In genomic region chr4:84191303-84191702, GRCm38 (mm10) we compare ENCODE assay signal across 27 mouse cellular contexts.
A peak's percentile ranks its signal among the peaks of the same experiment; 100 is the strongest.
DNase-seq lines count a peak whose midpoint lies in the region; ATAC-seq and TF ChIP-seq lines count a peak whose summit lies in the region.
"Had no signal": no experiment of that assay in that cellular context is flagged by ENCODE, and none has a peak within 500 bp of the region (broad histone marks: within the 10 kb centered on the region; RNA-seq: fewer than 3 reads in every experiment).

No protein-coding gene starts in this region.

- H3K27me3 ChIP-seq in liver, postnatal 0 days (ENCODE audit: insufficient read depth, low read length) = no peaks in the 10 kb centered on the region
- H3K27me3 ChIP-seq in liver, embryonic 12.5 days (replicated peaks) = no peaks in the 10 kb centered on the region
- no peaks in the 10 kb centered on the region for H3K27me3 ChIP-seq in MEL (ENCODE audit: control insufficient read depth in 1 of 2, insufficient read depth in 2 of 2, low read length in 2 of 2)
- H3K27me3 ChIP-seq: embryonic facial prominence, embryonic 13.5 days; forebrain, embryonic 15.5 days; heart, embryonic 13.5 days; Patski had no signal

- H3K9ac ChIP-seq in liver, postnatal 0 days (replicated peaks) = no peak overlapping the region
- no peak overlapping the region for H3K9ac ChIP-seq in liver, embryonic 12.5 days
- H3K9ac ChIP-seq in MEL (ENCODE audit: control insufficient read depth, low read depth, low read length, poor library complexity, severe bottlenecking) = no peak overlapping the region
- H3K9ac ChIP-seq: embryonic facial prominence, embryonic 13.5 days; forebrain, embryonic 12.5 days; forebrain, embryonic 15.5 days; heart, embryonic 13.5 days; hindbrain, embryonic 14.5 days had no signal

- no peak for TF ChIP-seq RAD21 in MEL (IDR thresholded peaks at IDR 0.05; ENCODE audit: low read depth, low read length)

- no peak overlapping the region for H3K4me2 ChIP-seq in liver, postnatal 0 days (ENCODE audit: low read depth, low read length)
- no peak overlapping the region for H3K4me2 ChIP-seq in liver, embryonic 12.5 days
- H3K4me2 ChIP-seq: embryonic facial prominence, embryonic 13.5 days; forebrain, embryonic 12.5 days; forebrain, embryonic 15.5 days; heart, embryonic 13.5 days; hindbrain, embryonic 14.5 days had no signal

- no peaks in the 10 kb centered on the region for H3K9me3 ChIP-seq in liver, postnatal 0 days (ENCODE audit: low read length)
- H3K9me3 ChIP-seq in liver, embryonic 12.5 days (replicated peaks) = no peaks in the 10 kb centered on the region
- H3K9me3 ChIP-seq in MEL (replicated peaks; ENCODE audit: insufficient read depth, low read length) = no peaks in the 10 kb centered on the region
- H3K9me3 ChIP-seq: embryonic facial prominence, embryonic 10.5 days; embryonic facial prominence, embryonic 13.5 days; forebrain, embryonic 12.5 days; forebrain, embryonic 15.5 days; heart, embryonic 10.5 days; heart, embryonic 13.5 days had no signal

- TF ChIP-seq CTCF in liver, postnatal 0 days (IDR thresholded peaks at IDR 0.05; ENCODE audit: low read depth) = no peak
- no peak for TF ChIP-seq CTCF in MEL (IDR thresholded peaks at IDR 0.05 in 2 of 3, conservative IDR thresholded peaks at IDR 0.05 in 1 of 3; ENCODE audit: control insufficient read depth in 1 of 3, insufficient read depth in 1 of 3, low read depth in 2 of 3, low read length in 3 of 3, poor library complexity in 1 of 3, severe bottlenecking in 1 of 3)

- DNase-seq in liver, postnatal 0 days = no peak
- DNase-seq in MEL (ENCODE audit: low read depth, low spot score) = peak; percentile 1
- DNase-seq in ovary, postnatal 36 days (ENCODE audit: low spot score) = no peak
- DNase-seq in kidney, adult 9 months = no peak
- DNase-seq: adrenal gland, postnatal 10 days; adrenal gland, postnatal 36 days; cerebellum, adult 2 months; cerebellum, adult 9-11 months; cerebellum, postnatal 25 days; embryo, embryonic 11 days; gastrocnemius, postnatal 10 days; gastrocnemius, postnatal 36 days; heart, adult 2 months; heart, postnatal 14 days; heart, postnatal 4 days had no signal

- H3K27ac ChIP-seq in liver, postnatal 0 days (ENCODE audit: low read depth) = no peak overlapping the region
- H3K27ac ChIP-seq in liver, embryonic 12.5 days = no peak overlapping the region
- H3K27ac ChIP-seq in MEL (ENCODE audit: control insufficient read depth, low read depth, low read length) = no peak overlapping the region
- H3K27ac ChIP-seq: embryonic facial prominence, embryonic 10.5 days; embryonic facial prominence, embryonic 13.5 days; forebrain, embryonic 12.5 days; forebrain, embryonic 15.5 days; heart, adult 2 months; heart, embryonic 10.5 days; heart, embryonic 13.5 days; hindbrain, embryonic 14.5 days had no signal

- TF ChIP-seq EP300 in liver, postnatal 0 days (IDR thresholded peaks at IDR 0.05; ENCODE audit: low read depth) = no peak
- TF ChIP-seq EP300 in MEL (IDR thresholded peaks at IDR 0.05; ENCODE audit: low read depth in 1 of 2, low read length in 2 of 2) = no peak

- 42% methylated on average over 2 of the region's 2 CpGs for whole genome bisulfite sequencing in liver, postnatal 0 days (ENCODE audit: insufficient replicate concordance)
- WGBS in liver, embryonic 12.5 days (ENCODE audit: insufficient replicate concordance) = 32% methylated on average over 2 of the region's 2 CpGs

- H3K4me1 ChIP-seq in liver, postnatal 0 days (ENCODE audit: insufficient read depth) = no peaks in the 10 kb centered on the region
- no peaks in the 10 kb centered on the region for H3K4me1 ChIP-seq in liver, embryonic 12.5 days
- H3K4me1 ChIP-seq in MEL (ENCODE audit: control insufficient read depth in 1 of 2, insufficient read depth in 2 of 2, low read length in 2 of 2) = no peaks in the 10 kb centered on the region
- H3K4me1 ChIP-seq: forebrain, embryonic 15.5 days; heart, embryonic 13.5 days had no signal

- ATAC-seq in liver, postnatal 0 days = 0 out of 2 replicates have a peak, but pooled peaks have one; percentile 21
- no peak for ATAC-seq in liver, embryonic 12.5 days
- ATAC-seq in megakaryocyte progenitor cell, adult 5-6 weeks (replicated peaks; ENCODE audit: poor library complexity) = peak; percentile 72
- ATAC-seq: CD4-positive, CD25-positive, alpha-beta regulatory T cell, adult 4 months; forebrain, embryonic 15.5 days; Patski had no signal

- no peaks in the 10 kb centered on the region for H3K36me3 ChIP-seq in liver, postnatal 0 days (replicated peaks; ENCODE audit: insufficient read depth, low read length)
- no peaks in the 10 kb centered on the region for H3K36me3 ChIP-seq in liver, embryonic 12.5 days
- H3K36me3 ChIP-seq in MEL (ENCODE audit: control insufficient read depth in 1 of 2, insufficient read depth in 2 of 2, low read length in 2 of 2) = no peaks in the 10 kb centered on the region
- H3K36me3 ChIP-seq: embryonic facial prominence, embryonic 10.5 days; embryonic facial prominence, embryonic 13.5 days; forebrain, embryonic 12.5 days; forebrain, embryonic 15.5 days; heart, embryonic 10.5 days; heart, embryonic 13.5 days had no signal

- no peak overlapping the region for H3K4me3 ChIP-seq in liver, postnatal 0 days (ENCODE audit: low read depth, low read length)
- H3K4me3 ChIP-seq in liver, embryonic 12.5 days = no peak overlapping the region
- no peak overlapping the region for H3K4me3 ChIP-seq in MEL (ENCODE audit: control insufficient read depth in 1 of 2, insufficient read depth in 1 of 2, low read depth in 2 of 2, low read length in 2 of 2)
- H3K4me3 ChIP-seq: embryonic facial prominence, embryonic 10.5 days; embryonic facial prominence, embryonic 13.5 days; erythroblast, embryonic 14.5 days; forebrain, embryonic 12.5 days; forebrain, embryonic 15.5 days; heart, adult 2 months; heart, embryonic 10.5 days; heart, embryonic 13.5 days had no signal

- no peaks in the 10 kb centered on the region for H3K79me2 ChIP-seq in MEL (ENCODE audit: control insufficient read depth, insufficient read depth, low read length, poor library complexity)

- no peak for TF ChIP-seq POLR2A in MEL (IDR thresholded peaks at IDR 0.05; ENCODE audit: control insufficient read depth in 1 of 2, insufficient read depth in 1 of 2, low read depth in 1 of 2, low read length in 2 of 2, poor library complexity in 1 of 2)

TF ChIP-seq in MEL, 35 proteins besides CTCF, POLR2A, EP300 and RAD21:
- TF ChIP-seq USF1 (IDR thresholded peaks at IDR 0.05; ENCODE audit: low read depth, low read length) = no peak
- TF ChIP-seq NRF1 (IDR thresholded peaks at IDR 0.05; ENCODE audit: insufficient read depth, low read depth, low read length, poor library complexity, severe bottlenecking) = no peak
- TF ChIP-seq POLR2AphosphoS5 (IDR thresholded peaks at IDR 0.05; ENCODE audit: borderline replicate concordance, low read depth, low read length) = no peak
- TF ChIP-seq MYC (IDR thresholded peaks at IDR 0.05; ENCODE audit: low read depth, low read length) = no peak
